Mouse (Mus musculus) erythroblast, embryonic 14.5 days (primary cell): ENCODE results near the gene Acacb.

Source experiments
- GATA1 ChIP-seq: IDR thresholded peaks from 2 replicates; pipeline ENCODE4 v1.6.1; 2012; ENCODE audit warnings: low read length, inconsistent platforms, mixed read lengths
- TAL1 ChIP-seq: IDR thresholded peaks from 3 replicates; pipeline ENCODE4 v1.6.1; 2012; ENCODE audit warnings: low read length, inconsistent platforms, mixed read lengths

DNA sequence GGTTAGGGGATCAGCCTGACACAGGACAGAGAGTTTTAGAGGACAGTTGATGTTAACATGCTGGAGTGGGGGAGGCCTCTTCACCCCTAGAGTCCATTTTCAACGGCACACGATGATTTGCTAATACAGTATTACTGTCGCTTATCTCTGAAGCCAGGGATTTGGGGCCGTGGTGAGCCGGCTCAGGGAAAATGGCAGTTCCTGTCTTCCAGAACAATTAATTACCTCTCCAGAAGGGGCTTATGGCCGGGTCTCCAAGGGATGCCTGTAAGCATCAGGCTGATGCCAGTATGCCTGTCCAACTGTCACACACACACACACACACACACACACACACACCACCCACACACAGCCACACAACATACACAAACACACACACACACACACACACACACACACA lies 136.0 kb downstream of the Acacb start:
- TF ChIP-seq TAL1, result no peak
- no peak for TF ChIP-seq GATA1
